ENCODE assay signal across 11 mouse cellular contexts in genomic region chr6:90327670-90328069, GRCm38 (mm10). TPM values are rescaled to one million over a fixed set of nuclear protein-coding genes. Genes with fewer than 3 reads are reported as not detected.
DNase-seq lines count a peak whose midpoint lies in the region; ATAC-seq and TF ChIP-seq lines count a peak whose summit lies in the region.
"Had no signal": no experiment of that assay in that cellular context is flagged by ENCODE, and none has a peak within 500 bp of the region (broad histone marks: within the 10 kb centered on the region; RNA-seq: fewer than 3 reads in every experiment).

No protein-coding gene starts in this region.

- no peaks in the 10 kb centered on the region for H3K9me3 ChIP-seq in heart, embryonic 11.5 days (replicated peaks; ENCODE audit: control insufficient read depth, low read length)
- H3K9me3 ChIP-seq in midbrain, postnatal 0 days (ENCODE audit: low read length) = no peaks in the 10 kb centered on the region
- H3K9me3 ChIP-seq in midbrain, embryonic 11.5 days (ENCODE audit: control insufficient read depth, low read length) = no peaks in the 10 kb centered on the region
- no peaks in the 10 kb centered on the region for H3K9me3 ChIP-seq in embryonic facial prominence, embryonic 11.5 days (replicated peaks; ENCODE audit: control insufficient read depth, low read length)
- H3K9me3 ChIP-seq: megakaryocyte, embryonic 14.5 days had no signal

- H3K27me3 ChIP-seq in heart, embryonic 11.5 days (ENCODE audit: control insufficient read depth, insufficient read depth, low read length) = peaks cover 9% of the 10 kb centered on the region
- H3K27me3 ChIP-seq in midbrain, postnatal 0 days (ENCODE audit: insufficient read depth, low read length) = peaks cover 4% of the 10 kb centered on the region; the same call in 1 of the 2 replicates
- no peaks in the 10 kb centered on the region for H3K27me3 ChIP-seq in midbrain, embryonic 11.5 days (ENCODE audit: control insufficient read depth, insufficient read depth, low read length)
- H3K27me3 ChIP-seq in embryonic facial prominence, embryonic 11.5 days (ENCODE audit: control insufficient read depth, insufficient read depth, low read length) = no peaks in the 10 kb centered on the region

- DNase-seq in heart, adult 11 months = peak; percentile 77
- peak; percentile 54 for DNase-seq in midbrain, postnatal 0 days (ENCODE audit: low spot score)
- no peak for DNase-seq in midbrain, embryonic 11.5 days (ENCODE audit: low spot score, missing footprints)
- peak; percentile 48 for DNase-seq in embryonic facial prominence, embryonic 11.5 days (ENCODE audit: low spot score)
- DNase-seq in right cerebral cortex, postnatal 10 days (ENCODE audit: low spot score in 2 of 2) = peak; percentile 39 to 40
- DNase-seq in thymus, postnatal 36 days = no peak

- H3K27ac ChIP-seq in heart, embryonic 11.5 days (ENCODE audit: low read depth, low read length) = no peak overlapping the region
- H3K27ac ChIP-seq in midbrain, postnatal 0 days (ENCODE audit: low read depth, low read length) = no peak overlapping the region
- H3K27ac ChIP-seq in midbrain, embryonic 11.5 days (ENCODE audit: low read depth, low read length) = no peak overlapping the region
- H3K27ac ChIP-seq in embryonic facial prominence, embryonic 11.5 days (replicated peaks; ENCODE audit: low read depth, low read length) = no peak overlapping the region

- ATAC-seq in heart, embryonic 11.5 days (replicated peaks; ENCODE audit: insufficient number of reproducible peaks, low FRiP score, low TSS enrichment) = no peak
- no peak for ATAC-seq in midbrain, postnatal 0 days (ENCODE audit: low FRiP score)
- no peak for ATAC-seq in midbrain, embryonic 11.5 days (ENCODE audit: low FRiP score)
- no peak for ATAC-seq in embryonic facial prominence, embryonic 11.5 days (replicated peaks; ENCODE audit: insufficient number of reproducible peaks, low FRiP score, low TSS enrichment, low read depth)
- ATAC-seq in inflammation-experienced regulatory T-cells, adult 6 months = no peak

- TF ChIP-seq CTCF in midbrain, postnatal 0 days (IDR thresholded peaks at IDR 0.05) = peak; percentile 78

- H3K4me2 ChIP-seq in heart, embryonic 11.5 days = no peak overlapping the region
- H3K4me2 ChIP-seq in midbrain, postnatal 0 days (ENCODE audit: low read depth, low read length, poor library complexity, severe bottlenecking) = no peak overlapping the region
- H3K4me2 ChIP-seq in midbrain, embryonic 11.5 days = no peak overlapping the region
- no peak overlapping the region for H3K4me2 ChIP-seq in embryonic facial prominence, embryonic 11.5 days (ENCODE audit: low read depth, low read length)

- H3K4me3 ChIP-seq in heart, embryonic 11.5 days (ENCODE audit: low read depth, low read length) = no peak overlapping the region
- no peak overlapping the region for H3K4me3 ChIP-seq in midbrain, postnatal 0 days (ENCODE audit: low read depth, low read length)
- no peak overlapping the region for H3K4me3 ChIP-seq in midbrain, embryonic 11.5 days (ENCODE audit: low read depth, low read length)
- H3K4me3 ChIP-seq in embryonic facial prominence, embryonic 11.5 days (ENCODE audit: low read depth, low read length) = no peak overlapping the region
- H3K4me3 ChIP-seq: megakaryocyte, embryonic 14.5 days had no signal

- H3K9ac ChIP-seq in heart, embryonic 11.5 days (ENCODE audit: low read depth, low read length) = no peak overlapping the region
- H3K9ac ChIP-seq in midbrain, postnatal 0 days (replicated peaks; ENCODE audit: low read length, poor library complexity, severe bottlenecking) = no peak overlapping the region
- no peak overlapping the region for H3K9ac ChIP-seq in midbrain, embryonic 11.5 days (ENCODE audit: low read length)
- H3K9ac ChIP-seq in embryonic facial prominence, embryonic 11.5 days (replicated peaks; ENCODE audit: low read length) = no peak overlapping the region

- 18% methylated on average over 6 of the region's 6 CpGs for WGBS in heart, embryonic 11.5 days (ENCODE audit: insufficient replicate concordance)
- 20% methylated on average over 6 of the region's 6 CpGs for WGBS in midbrain, postnatal 0 days
- WGBS in midbrain, embryonic 11.5 days = 28% methylated on average over 6 of the region's 6 CpGs
- WGBS in embryonic facial prominence, embryonic 11.5 days = 21% methylated on average over 6 of the region's 6 CpGs

- no peaks in the 10 kb centered on the region for H3K4me1 ChIP-seq in heart, embryonic 11.5 days (ENCODE audit: control insufficient read depth, insufficient read depth, low read length)
- peaks cover 2% of the 10 kb centered on the region; the same call in 1 of the 2 replicates for H3K4me1 ChIP-seq in midbrain, postnatal 0 days (ENCODE audit: insufficient read depth, low read length)
- no peaks in the 10 kb centered on the region for H3K4me1 ChIP-seq in midbrain, embryonic 11.5 days (ENCODE audit: control insufficient read depth, insufficient read depth, low read length)
- no peaks in the 10 kb centered on the region; the same call in 1 of the 2 replicates for H3K4me1 ChIP-seq in embryonic facial prominence, embryonic 11.5 days (ENCODE audit: control insufficient read depth, insufficient read depth, low read length)

- H3K36me3 ChIP-seq in heart, embryonic 11.5 days (ENCODE audit: control insufficient read depth, insufficient read depth, low read length) = no peaks in the 10 kb centered on the region
- no peaks in the 10 kb centered on the region for H3K36me3 ChIP-seq in midbrain, postnatal 0 days (ENCODE audit: insufficient read depth, low read length)
- H3K36me3 ChIP-seq in midbrain, embryonic 11.5 days (ENCODE audit: control insufficient read depth, insufficient read depth, low read length) = no peaks in the 10 kb centered on the region
- no peaks in the 10 kb centered on the region for H3K36me3 ChIP-seq in embryonic facial prominence, embryonic 11.5 days (replicated peaks; ENCODE audit: control insufficient read depth, insufficient read depth, low read depth, low read length)

RNA-seq across cellular contexts. Expression of gene Chst13, which starts 2.7 kb away (rescaled TPM):
- polyA plus RNA-seq in heart, embryonic 11.5 days (2014; fragmentation: Nextera tagmentation; extraction: Ambion mirVana) = 0.25 and 0.30 TPM in 2 replicates
- not detected in 2 replicates for total RNA-seq in midbrain, postnatal 0 days (2014; rRNA removed)
- polyA plus RNA-seq in midbrain, postnatal 0 days (2015; fragmentation: Nextera tagmentation; extraction: Ambion mirVana) = 0.44 TPM in 1 of 2 replicates, not detected in the other
- not detected in 2 replicates for polyA plus RNA-seq in midbrain, embryonic 11.5 days (2014; fragmentation: Nextera tagmentation; extraction: Ambion mirVana)
- not detected in 2 replicates for polyA plus RNA-seq in embryonic facial prominence, embryonic 11.5 days (2014; fragmentation: Nextera tagmentation; extraction: Ambion mirVana)
- polyA plus RNA-seq in inflammation-experienced regulatory T-cells, adult 6 months (2017; shearing (Covaris generic)) = not detected
- total RNA-seq: heart, postnatal 36 days had no signal

RNA-seq across cellular contexts. Expression of gene Uroc1, which starts 5.4 kb away (rescaled TPM):
- polyA plus RNA-seq in heart, embryonic 11.5 days (2014; fragmentation: Nextera tagmentation; extraction: Ambion mirVana) = not detected in 2 replicates
- total RNA-seq in midbrain, postnatal 0 days (2014; rRNA removed) = not detected in 2 replicates
- polyA plus RNA-seq in midbrain, postnatal 0 days (2015; fragmentation: Nextera tagmentation; extraction: Ambion mirVana) = not detected in 2 replicates
- polyA plus RNA-seq in midbrain, embryonic 11.5 days (2014; fragmentation: Nextera tagmentation; extraction: Ambion mirVana) = not detected in 2 replicates
- polyA plus RNA-seq in embryonic facial prominence, embryonic 11.5 days (2014; fragmentation: Nextera tagmentation; extraction: Ambion mirVana) = not detected in 2 replicates
- polyA plus RNA-seq in inflammation-experienced regulatory T-cells, adult 6 months (2017; shearing (Covaris generic)) = not detected
- total RNA-seq: heart, postnatal 36 days had no signal
- polyA plus RNA-seq: testis, adult 2 months had no signal

RNA-seq across cellular contexts. Expression of gene BC048671, which starts 26.7 kb away (rescaled TPM):
- not detected in 2 replicates for polyA plus RNA-seq in heart, embryonic 11.5 days (2014; fragmentation: Nextera tagmentation; extraction: Ambion mirVana)
- not detected in 2 replicates for total RNA-seq in midbrain, postnatal 0 days (2014; rRNA removed)
- not detected in 2 replicates for polyA plus RNA-seq in midbrain, postnatal 0 days (2015; fragmentation: Nextera tagmentation; extraction: Ambion mirVana)
- not detected in 2 replicates for polyA plus RNA-seq in midbrain, embryonic 11.5 days (2014; fragmentation: Nextera tagmentation; extraction: Ambion mirVana)
- not detected in 2 replicates for polyA plus RNA-seq in embryonic facial prominence, embryonic 11.5 days (2014; fragmentation: Nextera tagmentation; extraction: Ambion mirVana)
- polyA plus RNA-seq in inflammation-experienced regulatory T-cells, adult 6 months (2017; shearing (Covaris generic)) = not detected
- total RNA-seq: heart, postnatal 36 days had no signal

RNA-seq across cellular contexts. Expression of gene Zxdc, which starts 41.6 kb away (rescaled TPM):
- 5.3 and 5.6 TPM in 2 replicates for polyA plus RNA-seq in heart, embryonic 11.5 days (2014; fragmentation: Nextera tagmentation; extraction: Ambion mirVana)
- total RNA-seq in midbrain, postnatal 0 days (2014; rRNA removed) = 38.7 and 46.3 TPM in 2 replicates
- polyA plus RNA-seq in midbrain, postnatal 0 days (2015; fragmentation: Nextera tagmentation; extraction: Ambion mirVana) = 6.5 and 6.9 TPM in 2 replicates
- 9.6 and 10.3 TPM in 2 replicates for polyA plus RNA-seq in midbrain, embryonic 11.5 days (2014; fragmentation: Nextera tagmentation; extraction: Ambion mirVana)
- 7.6 and 10.7 TPM in 2 replicates for polyA plus RNA-seq in embryonic facial prominence, embryonic 11.5 days (2014; fragmentation: Nextera tagmentation; extraction: Ambion mirVana)
- polyA plus RNA-seq in inflammation-experienced regulatory T-cells, adult 6 months (2017; shearing (Covaris generic)) = 1 to 10 TPM; 4.5 to 9.6 (median 7.7) TPM

Comparison
In these comparisons a context has a peak if more than half of its experiments do, and no peak if none do; other contexts are left out.
1. DNase-seq: peak in heart, adult 11 months (single experiment), midbrain, postnatal 0 days (single experiment), embryonic facial prominence, embryonic 11.5 days (single experiment) and right cerebral cortex, postnatal 10 days (2 of 2); none in midbrain, embryonic 11.5 days (single experiment) and thymus, postnatal 36 days (0 of 2).